Mouse (Mus musculus) ES-E14 (cell line): Measurements from ENCODE around the gene Srms.

Experiments used
- HCFC1 ChIP-seq: IDR thresholded peaks from 2 replicates; pipeline ENCODE4 v1.6.1; 2012; ENCODE audit warnings: low read length, inconsistent platforms, borderline replicate concordance; ENCODE audit not compliant: insufficient read depth
- MAFK ChIP-seq: IDR thresholded peaks from 2 replicates; pipeline ENCODE4 v1.6.1; 2014; ENCODE audit warnings: mild to moderate bottlenecking, low read depth, low read length, inconsistent platforms; ENCODE audit not compliant: insufficient read depth
- ZC3H11A ChIP-seq: IDR thresholded peaks from 2 replicates; pipeline ENCODE4 v1.6.1; 2012; ENCODE audit warnings: low read depth, mild to moderate bottlenecking, inconsistent platforms, low read length, borderline replicate concordance
- ZNF384 ChIP-seq: IDR thresholded peaks from 2 replicates; pipeline ENCODE4 v1.6.1; 2012; ENCODE audit warnings: low read depth, low read length, inconsistent platforms

DNA sequence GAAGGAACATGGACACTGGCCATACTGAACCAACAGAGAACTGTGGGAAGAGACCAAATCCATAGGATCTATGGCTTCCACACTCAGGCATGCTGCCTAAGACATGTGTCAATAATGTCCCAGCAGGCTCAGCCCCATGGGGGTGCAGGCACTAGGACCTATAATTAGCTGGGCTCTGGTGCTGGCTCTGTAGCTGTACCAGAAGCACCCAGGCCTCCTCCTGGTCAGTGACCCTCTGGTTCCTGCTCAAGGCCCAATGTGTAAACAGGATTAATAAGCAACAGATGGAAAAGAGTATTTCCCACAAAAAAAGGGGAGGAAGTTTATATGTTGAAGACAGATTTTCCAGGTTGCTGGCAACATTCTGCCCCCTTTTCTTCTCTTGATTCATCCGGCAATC is 40.3 kb upstream of the Srms start:
- no peak for TF ChIP-seq MAFK
- TF ChIP-seq ZNF384: no peak
- no peak for TF ChIP-seq ZC3H11A
- no peak for TF ChIP-seq HCFC1
